Mouse (Mus musculus): ENCODE results near the gene Olfr146.

The Olfr146 gene

GRCm38 (mm10) chr9:39023277-39023676 lies at the start of gene Olfr146:
Gene Olfr146, minus strand, starts transcription at chr9:39023377.
- DNase-seq (ENCODE audit: low spot score in 2 of 2), result no peak

DNA sequence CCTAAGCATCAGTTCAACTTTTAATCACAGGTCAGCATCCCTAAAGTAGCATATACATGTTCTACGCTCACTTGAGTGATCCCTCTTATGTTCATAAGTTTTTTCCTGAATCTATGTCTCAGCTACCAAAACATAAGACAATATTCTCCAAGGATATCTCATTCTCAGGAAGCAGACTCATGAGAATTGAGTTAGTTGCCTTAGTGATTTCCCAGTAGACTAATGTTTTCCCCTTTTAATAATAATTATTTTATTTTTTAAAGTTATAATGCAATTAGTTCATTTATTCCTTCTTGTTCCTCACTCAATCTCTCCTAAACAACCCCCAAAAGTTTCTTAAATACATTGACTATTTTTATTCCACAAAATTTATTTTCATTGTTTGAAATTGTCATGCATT lies 41.7 kb upstream of the Olfr146 start, which contains the start of gene Olfr937:
Gene Olfr937, minus strand, starts transcription at position 101 of the 400 bp plus-strand sequence.
- no peak for DNase-seq (ENCODE audit: low spot score in 2 of 2)

GRCm38 (mm10) chr9:38999583-38999982 lies 23.6 kb downstream of the Olfr146 start, which contains the start of gene Olfr935:
Gene Olfr935, minus strand, starts transcription at chr9:38999683.
- no peak for DNase-seq (ENCODE audit: low spot score in 2 of 2)

- DNase-seq (ENCODE audit: low spot score in 2 of 2), result no peak
These were observed 35.0 kb downstream of the Olfr146 start, which contains the start of gene Olfr934 for GRCm38 (mm10) chr9:38988215-38988614. Gene Olfr934, minus strand, starts transcription at chr9:38988315.

- no peak for DNase-seq (ENCODE audit: low spot score in 2 of 2)
These were observed 51.2 kb downstream of the Olfr146 start, which contains the start of gene Olfr933 for GRCm38 (mm10) chr9:38972013-38972412. Gene Olfr933, plus strand, starts transcription at chr9:38972313.
